Mouse (Mus musculus): Measurements from ENCODE around the gene Prima1. TPM values are rescaled to one million over a fixed set of nuclear protein-coding genes. Genes with fewer than 3 reads are reported as not detected.

The Prima1 gene
- not detected in 2 replicates for total RNA-seq (2015)
- not detected in 2 replicates for total RNA-seq (2017)

GRCm38 (mm10) chr12:103242083-103242581, at the start of gene Prima1:
Gene Prima1 (minus strand): TSS chr12:103242150.
- ATAC-seq (ENCODE audit: poor library complexity, severe bottlenecking) = no peak

GRCm38 (mm10) chr12:103287276-103287675, 45.3 kb upstream of the Prima1 start:
- ATAC-seq (ENCODE audit: poor library complexity, severe bottlenecking) = no peak

- ATAC-seq (ENCODE audit: poor library complexity, severe bottlenecking) = no peak
Observed at GRCm38 (mm10) chr12:103283411-103283810, 41.5 kb upstream of the Prima1 start.

- ATAC-seq (ENCODE audit: poor library complexity, severe bottlenecking) = no peak
Observed at GRCm38 (mm10) chr12:103282936-103283335, 41.0 kb upstream of the Prima1 start.

GRCm38 (mm10) chr12:103281912-103282311, 40.0 kb upstream of the Prima1 start:
- ATAC-seq (ENCODE audit: poor library complexity, severe bottlenecking) = no peak

GRCm38 (mm10) chr12:103281491-103281890, 39.5 kb upstream of the Prima1 start:
- ATAC-seq (ENCODE audit: poor library complexity, severe bottlenecking) = no peak

GRCm38 (mm10) chr12:103276422-103276821, 34.5 kb upstream of the Prima1 start:
- no peak for ATAC-seq (ENCODE audit: poor library complexity, severe bottlenecking)

- ATAC-seq (ENCODE audit: poor library complexity, severe bottlenecking) = peak; percentile 60
Observed at GRCm38 (mm10) chr12:103273732-103274131, 31.8 kb upstream of the Prima1 start.

GRCm38 (mm10) chr12:103273051-103273450, 31.1 kb upstream of the Prima1 start:
- ATAC-seq (ENCODE audit: poor library complexity, severe bottlenecking) = peak; percentile 21; the same call in 1 of the 2 replicates

- ATAC-seq (ENCODE audit: poor library complexity, severe bottlenecking) = no peak
Observed at GRCm38 (mm10) chr12:103272176-103272575, 30.2 kb upstream of the Prima1 start.

- no peak for ATAC-seq (ENCODE audit: poor library complexity, severe bottlenecking)
Observed at GRCm38 (mm10) chr12:103266605-103267004, 24.7 kb upstream of the Prima1 start.

- no peak for ATAC-seq (ENCODE audit: poor library complexity, severe bottlenecking)
Observed at GRCm38 (mm10) chr12:103262017-103262865, 20.3 kb upstream of the Prima1 start.

- ATAC-seq (ENCODE audit: poor library complexity, severe bottlenecking) = no peak
Observed at GRCm38 (mm10) chr12:103252901-103253434, 11.0 kb upstream of the Prima1 start.

GRCm38 (mm10) chr12:103251151-103251550, 9.2 kb upstream of the Prima1 start:
- no peak for ATAC-seq (ENCODE audit: poor library complexity, severe bottlenecking)

GRCm38 (mm10) chr12:103250333-103250732, 8.4 kb upstream of the Prima1 start:
- 0 out of 2 replicates have a peak, but pooled peaks have one; percentile 47 for ATAC-seq (ENCODE audit: poor library complexity, severe bottlenecking)

GRCm38 (mm10) chr12:103243041-103243440, 1.1 kb upstream of the Prima1 start:
- ATAC-seq (ENCODE audit: poor library complexity, severe bottlenecking) = no peak

- no peak for ATAC-seq (ENCODE audit: poor library complexity, severe bottlenecking)
Observed at GRCm38 (mm10) chr12:103242591-103243025, 658 bp upstream of the Prima1 start.

- no peak for ATAC-seq (ENCODE audit: poor library complexity, severe bottlenecking)
Observed at GRCm38 (mm10) chr12:103241311-103242082, 453 bp downstream of the Prima1 start.

GRCm38 (mm10) chr12:103238924-103239460, 3.0 kb downstream of the Prima1 start:
- ATAC-seq (ENCODE audit: poor library complexity, severe bottlenecking) = no peak

GRCm38 (mm10) chr12:103235856-103236255, 6.1 kb downstream of the Prima1 start:
- ATAC-seq (ENCODE audit: poor library complexity, severe bottlenecking) = no peak

GRCm38 (mm10) chr12:103235251-103235650, 6.7 kb downstream of the Prima1 start:
- no peak for ATAC-seq (ENCODE audit: poor library complexity, severe bottlenecking)

Measured in megakaryocyte, adult 5-6 weeks (primary cell).